Mouse (Mus musculus): Measurements from ENCODE around the gene Gm10663.
A peak's percentile ranks its signal among the peaks of the same experiment; 100 is the strongest.

Gene Gm10663

DNA sequence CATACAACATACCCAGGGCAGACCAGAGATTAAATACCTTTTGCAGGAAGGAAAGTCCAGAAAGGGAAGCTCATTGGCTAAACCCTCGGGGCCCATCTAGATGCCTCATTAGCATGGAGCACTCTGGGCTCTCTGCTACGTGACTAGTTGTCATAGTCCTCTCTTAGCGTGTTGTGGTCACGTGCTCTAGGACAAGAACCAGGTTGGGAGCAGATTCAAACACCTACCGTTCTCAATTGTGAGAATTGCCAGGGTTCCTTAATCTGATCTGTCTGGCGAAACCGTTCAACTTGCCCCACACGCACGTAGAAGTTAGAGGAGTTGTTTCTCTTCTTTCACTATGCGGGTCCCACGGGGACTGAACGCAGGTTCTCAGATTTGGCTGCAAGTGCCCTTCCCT lies 13.3 kb downstream of the Gm10663 start:
- DNase-seq = no peak

DNA sequence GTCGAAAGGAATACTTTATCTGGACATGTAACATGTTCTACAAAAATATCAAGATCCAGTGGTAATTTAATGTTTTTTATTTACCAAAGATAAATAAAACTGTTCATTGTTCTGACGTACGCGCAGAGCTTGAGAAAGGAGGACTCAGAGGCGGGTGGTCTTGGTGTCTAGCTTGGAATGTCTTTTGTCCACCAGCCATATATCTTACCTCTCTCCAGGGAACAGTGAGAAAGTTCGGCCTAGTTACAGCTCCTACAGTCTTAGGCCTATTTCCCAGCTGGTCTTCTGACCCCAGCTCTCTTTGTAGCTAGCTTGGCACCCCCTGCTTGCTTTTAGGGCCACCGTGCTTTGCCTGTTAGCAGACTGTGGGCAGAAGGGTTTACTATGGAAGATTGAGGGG lies 14.9 kb downstream of the Gm10663 start:
- DNase-seq = no peak

DNA sequence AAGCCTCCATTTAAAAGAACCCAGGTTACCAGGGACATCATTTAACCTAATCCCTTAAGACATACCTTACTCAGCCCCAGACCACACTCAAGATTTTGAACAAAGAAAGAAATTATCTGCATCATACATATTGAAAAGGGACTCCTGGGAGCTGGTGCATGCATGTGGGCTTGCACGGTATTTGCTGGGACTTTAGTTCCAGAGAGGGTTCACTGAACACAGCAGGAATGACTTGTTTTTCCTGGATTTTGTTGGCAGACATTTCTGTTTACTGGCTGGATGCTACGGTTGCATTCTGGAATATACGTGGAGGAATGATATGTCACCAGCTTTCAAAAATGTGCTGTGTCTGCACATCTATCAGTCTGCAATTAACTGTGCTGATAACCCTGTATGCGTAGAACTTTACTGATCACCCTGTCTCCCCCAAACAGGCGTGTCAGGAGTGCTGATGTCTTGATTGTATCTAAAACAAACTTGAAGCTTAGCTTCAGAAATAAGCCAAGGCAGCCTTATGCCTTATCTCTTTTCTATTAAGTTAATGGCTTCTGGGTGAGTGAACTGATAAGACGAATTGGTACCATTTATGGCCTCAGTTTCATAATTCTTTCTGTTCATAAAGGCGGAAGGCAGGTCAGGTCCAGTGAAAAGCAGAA lies 23.1 kb downstream of the Gm10663 start:
- DNase-seq = peak; percentile 26

DNA sequence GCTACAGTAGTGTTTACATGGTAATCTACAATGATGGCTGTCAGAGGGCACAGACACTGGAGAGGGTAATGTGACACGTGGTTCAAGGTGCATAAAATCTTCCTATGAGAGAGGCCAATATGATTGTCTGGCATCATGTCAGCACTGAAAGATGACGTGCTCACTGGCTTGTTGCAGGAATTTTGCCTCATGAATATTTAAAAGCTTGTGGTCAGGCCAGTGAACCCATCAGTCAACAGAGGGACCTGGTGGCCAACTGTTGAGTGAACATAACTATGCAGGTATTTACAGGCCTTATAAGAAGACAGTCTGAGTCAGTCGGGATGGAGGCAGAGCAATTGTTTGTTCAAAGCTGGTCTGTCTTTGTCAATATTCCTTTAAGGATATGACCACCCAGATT lies 24.9 kb downstream of the Gm10663 start:
- DNase-seq = peak; percentile 55

DNA sequence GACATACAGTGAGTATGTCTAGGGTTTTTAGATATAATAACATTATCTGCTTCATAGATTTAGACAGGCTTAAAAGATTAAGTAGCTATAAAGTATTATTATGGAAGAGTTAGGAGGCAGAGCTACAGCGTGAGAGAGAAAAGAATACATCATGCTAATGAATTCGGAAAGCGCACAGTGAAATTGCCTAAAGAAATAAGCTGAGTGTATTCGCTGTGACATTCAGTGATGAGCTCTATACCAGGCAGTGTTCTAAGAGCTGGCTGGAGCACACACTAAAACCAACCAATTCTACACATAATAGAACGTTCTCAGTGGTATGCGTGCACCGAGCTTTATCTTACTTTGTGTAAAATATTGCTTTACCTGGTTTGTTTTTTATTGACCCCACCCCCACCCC lies 28.8 kb downstream of the Gm10663 start:
- no peak for DNase-seq

DNA sequence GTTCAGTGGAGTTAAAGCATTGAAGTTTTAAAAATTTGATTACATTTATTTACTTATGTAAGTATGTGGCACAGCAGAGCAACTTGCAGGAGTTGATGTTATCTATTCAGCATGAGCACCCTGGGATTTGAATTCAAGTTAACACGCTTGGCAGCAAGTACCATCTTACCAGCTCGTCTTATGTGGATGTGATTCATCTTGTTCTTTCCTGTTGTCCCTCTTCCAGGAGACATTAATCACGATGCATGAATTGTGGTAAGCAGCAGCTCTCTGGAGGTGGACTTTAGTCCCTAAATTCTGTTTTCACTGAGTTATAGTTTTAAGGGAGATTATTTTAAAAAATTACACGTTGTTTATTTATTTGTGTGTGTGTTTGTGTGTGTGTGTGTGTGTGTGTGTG lies 29.2 kb downstream of the Gm10663 start:
- DNase-seq = no peak

DNA sequence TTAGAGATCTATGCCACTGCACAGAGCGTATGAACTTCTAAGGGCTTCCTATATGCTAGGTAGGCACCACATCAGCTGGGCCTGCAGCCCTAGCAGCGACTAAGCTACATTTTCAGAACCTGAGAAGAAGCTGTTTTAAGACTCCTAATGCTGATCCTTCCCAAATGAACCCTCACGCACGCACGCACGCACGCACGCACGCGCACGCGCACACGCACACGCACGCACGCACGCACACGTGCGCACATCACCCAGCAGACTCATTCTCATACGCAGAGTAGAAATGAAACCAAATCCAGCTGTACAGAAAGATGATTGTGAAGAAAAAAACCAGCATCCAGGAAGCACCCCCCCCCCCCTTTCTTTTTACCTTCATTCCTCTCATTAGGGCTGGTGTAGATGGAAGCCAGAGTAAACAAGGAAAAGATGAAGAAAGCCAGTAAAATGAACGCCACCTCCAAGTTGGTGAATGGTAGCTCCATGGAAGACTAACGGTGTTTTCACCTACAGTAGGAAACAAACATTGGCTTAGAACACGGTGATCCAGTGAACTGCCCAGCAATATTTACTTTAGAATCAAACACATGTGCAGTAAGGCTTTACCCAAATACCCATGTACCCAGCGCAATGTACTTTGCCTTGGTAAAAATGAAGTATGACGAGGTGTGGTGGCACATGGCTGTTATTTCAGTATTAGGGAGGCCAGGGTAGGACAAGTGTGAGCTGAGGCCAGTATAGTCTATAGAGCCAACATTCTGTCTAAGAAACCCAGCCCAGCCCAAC lies 33.3 kb downstream of the Gm10663 start:
- DNase-seq = no peak

DNA sequence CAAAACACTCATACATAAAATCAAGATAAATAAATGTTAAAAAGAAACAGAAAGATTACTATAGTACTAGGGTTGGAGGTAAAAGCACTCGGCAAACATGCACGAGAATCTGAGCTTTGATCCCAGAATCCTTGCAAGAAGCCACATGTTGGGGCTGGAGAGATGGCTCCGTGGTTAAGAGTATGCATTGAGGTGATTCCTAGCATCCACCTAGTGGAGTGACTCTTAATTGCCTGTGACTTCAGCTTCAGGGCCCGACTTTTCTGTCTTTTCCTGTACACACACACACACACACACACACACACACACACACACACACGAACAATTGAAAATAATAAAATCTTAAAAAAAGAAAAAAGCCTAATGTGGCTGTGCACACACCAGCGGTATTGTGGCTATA lies 34.1 kb downstream of the Gm10663 start:
- no peak for DNase-seq

DNA sequence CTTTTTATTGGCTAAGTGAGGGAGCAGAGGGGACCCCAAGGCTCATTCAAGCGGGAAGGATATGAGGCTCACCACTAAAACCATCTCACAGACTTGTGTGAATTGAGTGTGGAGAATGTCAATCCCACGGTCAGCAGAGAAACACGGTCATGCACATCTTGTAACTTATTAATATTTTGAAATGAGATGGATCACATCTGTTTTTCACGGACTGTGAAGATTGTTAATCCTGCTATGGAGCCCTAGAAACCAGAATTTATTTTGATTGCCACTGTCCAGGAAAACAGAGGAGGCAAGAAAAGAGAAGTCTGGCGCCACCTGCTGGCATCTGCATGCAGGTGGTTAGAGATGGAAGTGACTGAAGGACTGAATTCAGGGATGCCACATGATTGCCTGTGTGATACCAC lies 35.5 kb downstream of the Gm10663 start:
- DNase-seq = peak; percentile 77

DNA sequence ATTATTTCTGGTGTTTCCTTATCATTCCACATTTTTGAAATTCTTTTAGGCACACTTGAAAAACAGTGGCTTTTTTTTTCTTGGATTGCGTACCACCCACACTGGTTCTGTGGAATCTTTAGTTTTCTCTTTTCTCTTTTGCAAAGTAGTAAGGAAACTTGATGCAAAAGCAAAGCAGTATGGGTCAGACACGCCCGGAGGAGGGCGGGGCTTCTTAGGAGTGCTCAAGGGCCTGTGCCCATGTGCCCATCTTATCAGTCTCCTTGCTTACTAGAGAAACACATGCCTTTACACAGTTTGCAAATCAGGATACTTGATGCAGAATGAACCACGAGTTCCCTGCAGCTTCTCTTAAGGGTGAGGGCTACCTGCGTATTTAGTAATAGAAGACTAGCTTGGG lies 37.3 kb downstream of the Gm10663 start:
- DNase-seq = no peak

DNA sequence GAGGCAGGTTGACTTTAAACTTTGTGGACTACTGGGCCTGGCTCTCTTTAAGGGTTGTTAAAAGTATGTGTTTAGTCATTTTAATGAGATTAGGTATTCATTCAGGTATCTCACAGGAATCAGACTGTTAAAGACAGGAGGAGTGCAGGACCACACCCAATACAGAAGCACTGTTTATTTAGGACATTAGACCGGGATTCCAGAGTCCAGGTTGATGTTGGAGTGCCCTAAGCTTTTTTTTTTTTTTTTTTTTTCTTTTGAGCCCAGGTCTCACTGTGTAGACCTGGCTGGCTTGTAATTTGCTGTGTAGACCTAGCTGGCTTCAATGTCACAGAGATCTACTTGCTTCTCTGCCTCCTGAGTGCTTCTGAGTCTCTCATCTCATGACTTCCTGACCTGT lies 51.2 kb downstream of the Gm10663 start:
- no peak for DNase-seq

DNA sequence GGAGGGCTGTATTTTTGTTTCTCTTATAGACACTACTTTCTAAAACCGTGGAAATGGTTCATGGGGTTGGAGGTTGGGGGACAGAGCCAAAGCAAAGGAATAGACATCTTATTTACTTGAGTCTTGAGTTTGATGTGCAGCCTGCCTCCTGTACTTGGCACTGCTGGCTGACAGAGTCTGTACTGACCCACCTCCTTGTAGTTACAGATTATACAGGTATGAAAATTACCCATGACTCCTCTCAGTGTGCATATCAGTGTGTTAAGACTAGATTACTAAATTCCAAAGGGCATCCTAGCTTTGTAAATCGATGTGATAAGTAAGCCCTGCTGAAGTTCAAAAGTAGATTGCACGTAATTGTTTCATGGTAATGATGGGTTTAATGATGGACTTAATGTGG lies 51.6 kb downstream of the Gm10663 start:
- DNase-seq = no peak

Data from kidney, adult 18-20 months (tissue).